Mouse (Mus musculus): ENCODE data around the gene Cc2d1a.

GRCm38 (mm10) chr8:84105676-84106075 is 42.1 kb downstream of the Cc2d1a start:
- TF ChIP-seq POLR2A (IDR thresholded peaks at IDR 0.05; ENCODE audit: insufficient read depth, low read depth, low read length) (no peak), EP300 (IDR thresholded peaks at IDR 0.05; ENCODE audit: insufficient read depth, low read depth, low read length) (no peak)

Data from heart, adult 2 months (tissue).